Mouse (Mus musculus): ENCODE results near the gene Gm28038.
A peak's percentile ranks its signal among the peaks of the same experiment; 100 is the strongest.

The Gm28038 gene

DNA sequence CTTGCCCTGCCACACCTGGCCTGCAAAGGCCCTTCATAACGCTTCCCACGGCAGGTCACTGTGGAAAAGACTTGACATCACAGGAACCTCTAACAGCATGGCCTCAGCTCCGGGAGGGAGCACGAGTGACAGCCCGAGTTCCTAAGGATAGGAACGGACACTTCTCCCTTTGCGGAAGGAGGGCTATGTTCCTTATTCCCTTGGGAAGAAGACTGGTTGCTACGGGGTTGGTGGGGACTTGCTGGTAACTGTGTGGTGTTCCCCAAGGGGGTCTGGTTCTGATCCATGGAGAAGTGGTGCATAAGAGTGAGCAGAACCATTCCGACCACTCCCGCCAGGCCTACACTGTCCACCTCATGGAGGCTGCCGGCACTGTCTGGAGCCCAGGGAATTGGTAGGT lies at the start of gene Gm28038:
TSS of gene Gm28038 (plus strand) at position 301 of the 400 bp plus-strand sequence.
- no peak for DNase-seq (ENCODE audit: low read depth, low spot score)

DNA sequence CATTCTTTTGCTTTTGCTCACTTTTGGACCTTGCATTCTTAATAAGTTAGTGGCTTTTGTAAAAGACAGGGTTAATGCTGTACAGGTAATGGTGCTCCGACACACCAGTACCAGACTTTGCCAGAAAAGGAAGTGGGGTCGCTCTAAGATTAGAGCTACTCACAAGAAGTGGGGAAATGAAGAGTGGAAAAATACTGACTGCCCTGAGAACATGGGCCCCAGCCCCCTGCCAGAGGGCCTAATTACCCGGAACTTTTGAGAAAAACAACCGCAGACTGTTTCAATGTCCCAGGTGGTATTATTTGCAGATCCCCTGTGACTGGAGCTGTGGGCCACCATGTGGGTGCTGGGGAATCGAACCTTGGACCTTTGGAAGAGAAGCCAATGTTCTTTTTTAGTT lies 45.2 kb upstream of the Gm28038 start:
- no peak for DNase-seq (ENCODE audit: low read depth, low spot score)

DNA sequence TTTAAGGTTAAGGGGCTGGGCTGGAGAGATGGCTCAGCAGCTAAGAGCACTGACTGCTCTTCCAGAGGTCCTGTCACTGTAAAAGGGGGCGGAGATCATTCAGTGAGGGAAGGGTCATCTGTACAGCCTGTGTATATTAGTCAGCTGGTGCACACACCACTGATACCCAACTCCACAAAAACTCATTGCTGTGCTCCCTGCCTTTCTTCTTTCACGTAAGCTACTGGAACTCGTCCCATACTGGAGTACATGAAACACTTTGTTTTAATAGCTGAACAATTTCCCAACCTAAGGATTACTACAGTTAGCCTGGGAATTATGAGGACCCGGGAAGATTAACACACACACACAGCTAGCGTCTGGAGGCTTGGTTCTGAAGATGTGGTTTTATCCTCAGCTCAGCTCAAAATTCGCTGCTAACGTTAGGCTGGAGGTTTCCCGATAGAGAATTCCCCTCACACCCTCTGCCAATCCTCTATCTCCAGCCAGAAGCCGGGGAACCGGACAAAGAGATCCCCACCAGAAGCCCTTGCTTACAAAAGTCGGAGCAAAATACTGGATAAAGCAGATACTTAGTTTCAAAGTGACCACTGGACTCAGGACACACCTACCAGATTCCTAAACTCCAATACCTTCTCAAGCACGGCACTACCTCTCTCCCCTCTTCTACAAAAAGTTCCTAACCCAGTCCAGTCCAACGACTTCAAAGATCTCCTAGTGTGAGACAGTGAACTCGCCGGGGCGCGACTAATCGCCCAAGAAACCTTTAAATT lies 44.2 kb upstream of the Gm28038 start:
- no peak for DNase-seq (ENCODE audit: low read depth, low spot score)

DNA sequence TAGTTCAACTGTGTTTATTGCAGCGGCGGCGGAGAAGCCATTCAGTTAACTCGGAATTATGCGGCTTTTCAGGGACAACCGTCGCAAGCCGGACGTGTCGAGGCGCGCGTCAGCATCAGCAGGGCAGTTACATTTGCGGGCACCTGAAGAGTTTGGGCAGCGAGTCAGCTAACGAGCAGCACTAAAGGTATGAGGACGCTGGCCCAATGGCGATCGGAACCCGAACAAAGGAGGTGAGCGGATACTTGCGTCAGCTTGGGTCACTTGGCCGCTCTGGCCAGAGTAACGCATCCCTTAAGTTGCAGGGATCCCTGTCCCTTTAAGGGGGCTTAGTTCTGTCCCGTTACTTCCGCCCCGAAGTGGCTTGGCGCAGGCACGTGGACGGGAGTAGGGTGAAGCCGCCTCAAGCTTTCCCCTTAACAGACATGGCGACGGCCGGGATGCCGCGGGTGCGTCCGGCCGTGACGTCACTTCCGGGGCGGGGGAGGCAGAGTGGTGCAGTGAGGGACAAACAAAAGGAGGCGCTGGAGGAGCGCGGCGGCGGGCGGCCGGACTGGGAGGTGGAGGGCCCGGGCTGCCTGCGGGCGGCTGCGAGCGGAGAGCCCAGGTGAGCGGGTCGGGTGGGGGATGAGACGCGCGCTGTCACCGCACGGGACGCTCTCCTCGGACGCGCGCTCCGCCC lies 43.5 kb upstream of the Gm28038 start, which contains the start of gene Lrrc8a:
TSS of gene Lrrc8a (plus strand) at position 517 of the 682 bp plus-strand sequence.
- peak; percentile 97 for DNase-seq (ENCODE audit: low read depth, low spot score)

DNA sequence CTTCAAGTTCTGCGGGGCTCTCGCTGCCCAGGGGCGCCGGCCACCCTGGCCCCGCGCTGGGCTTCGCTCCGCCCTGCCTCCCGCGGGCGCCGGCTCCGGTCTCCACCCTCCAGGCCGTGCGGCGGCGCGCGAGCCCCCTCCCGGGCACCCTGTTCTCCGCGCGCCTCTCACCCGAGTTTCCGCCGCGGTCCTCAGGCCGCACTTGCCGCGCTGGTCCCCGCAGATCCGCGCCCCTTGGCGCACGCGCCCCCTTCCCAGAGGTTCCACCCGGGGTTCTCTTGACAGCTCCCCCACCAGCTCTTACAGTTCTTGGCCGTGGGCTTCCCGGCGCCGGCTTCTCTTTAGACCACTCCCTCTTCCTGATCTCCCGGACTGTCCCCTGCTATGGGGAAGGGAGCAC lies 43.0 kb upstream of the Gm28038 start:
- no peak for DNase-seq (ENCODE audit: low read depth, low spot score)

DNA sequence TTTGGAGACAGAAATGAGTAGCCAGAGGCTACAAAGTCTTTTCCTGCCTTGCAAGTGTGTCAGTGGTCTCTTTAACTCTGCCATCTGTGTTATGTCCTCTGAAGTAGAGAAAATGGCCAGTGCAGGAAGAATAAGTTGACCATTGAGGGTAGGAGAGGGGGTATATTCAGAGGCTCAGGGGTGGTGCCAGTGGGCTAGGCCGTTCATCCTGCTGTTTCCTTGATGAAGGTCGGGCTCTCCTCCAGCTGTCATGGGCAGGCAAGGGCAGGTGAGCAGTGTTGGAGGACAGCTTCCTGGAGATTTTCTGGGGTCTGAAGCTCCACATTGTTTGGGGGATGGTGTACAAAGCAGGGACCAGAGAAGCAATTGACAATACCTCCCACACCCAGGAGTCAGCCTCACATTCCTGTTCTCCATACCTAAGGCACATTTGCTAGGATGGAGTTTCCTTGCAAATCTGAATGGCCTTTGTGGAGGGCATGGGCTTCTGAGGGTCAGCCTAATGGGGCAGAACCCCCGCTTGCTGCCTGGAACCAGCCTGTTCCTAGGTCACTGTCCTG lies 41.9 kb upstream of the Gm28038 start:
- DNase-seq (ENCODE audit: low read depth, low spot score): no peak

DNA sequence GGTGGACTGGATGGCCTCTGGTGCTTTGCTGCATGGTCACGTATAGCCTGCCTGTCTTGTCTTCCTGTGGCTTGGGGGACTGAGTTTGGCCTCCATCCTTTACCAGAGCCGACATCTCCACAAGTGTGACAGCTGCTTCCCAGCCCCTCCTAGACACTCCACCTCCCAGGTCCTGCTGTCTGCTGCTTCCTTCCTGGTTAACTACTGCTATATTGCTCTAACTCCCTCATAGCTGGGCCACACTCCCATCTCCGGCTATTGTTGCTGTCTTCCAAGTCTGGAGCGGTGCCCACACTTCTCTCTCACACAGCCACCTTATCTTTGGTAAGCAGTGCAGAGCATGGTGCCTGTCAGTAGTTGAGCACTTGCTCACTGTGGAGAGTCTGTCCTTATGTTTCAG lies 41.1 kb upstream of the Gm28038 start:
- DNase-seq (ENCODE audit: low read depth, low spot score): no peak

DNA sequence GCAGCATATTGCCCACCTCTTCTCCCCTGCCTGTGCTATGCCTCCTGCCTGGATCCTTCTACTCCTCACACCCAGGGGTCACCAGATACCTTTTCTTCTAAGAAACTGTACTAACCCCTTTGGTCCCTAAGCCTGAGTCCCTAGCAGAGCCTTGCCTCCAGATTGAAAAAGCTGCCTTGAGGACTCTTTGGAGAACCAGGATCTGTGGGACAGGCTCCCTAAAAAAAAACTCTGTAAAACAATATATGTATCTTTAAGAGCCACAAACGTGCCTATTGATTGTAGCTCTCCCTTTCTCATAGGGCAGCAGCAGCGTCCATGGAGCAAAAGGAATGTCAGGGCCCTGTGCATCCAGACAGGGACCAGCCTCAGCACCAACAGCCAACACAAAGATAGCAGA lies 40.6 kb upstream of the Gm28038 start, which contains the start of gene Gm28035:
TSS of gene Gm28035 (plus strand) at position 301 of the 400 bp plus-strand sequence.
- no peak for DNase-seq (ENCODE audit: low read depth, low spot score)

DNA sequence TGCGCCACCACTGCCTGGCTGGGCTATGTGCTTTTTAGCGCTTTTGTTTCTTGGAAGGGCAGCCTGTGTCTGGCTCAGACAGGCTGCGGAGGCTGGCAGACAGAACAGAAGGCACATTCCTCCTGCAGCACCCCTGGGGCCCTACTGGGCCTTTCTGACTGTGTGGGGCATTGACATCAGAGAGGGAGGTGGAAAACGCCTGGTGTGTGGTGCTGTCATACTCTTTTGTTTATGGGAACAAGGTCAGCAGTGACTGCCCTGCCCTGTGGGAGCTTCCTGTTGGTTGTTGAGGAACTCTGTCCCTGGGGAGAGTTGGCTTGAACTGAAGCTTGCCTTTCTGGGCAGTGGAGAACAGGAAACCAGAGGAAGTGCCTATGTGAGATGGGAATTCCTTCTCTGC lies 38.3 kb upstream of the Gm28038 start:
- DNase-seq (ENCODE audit: low read depth, low spot score): no peak

DNA sequence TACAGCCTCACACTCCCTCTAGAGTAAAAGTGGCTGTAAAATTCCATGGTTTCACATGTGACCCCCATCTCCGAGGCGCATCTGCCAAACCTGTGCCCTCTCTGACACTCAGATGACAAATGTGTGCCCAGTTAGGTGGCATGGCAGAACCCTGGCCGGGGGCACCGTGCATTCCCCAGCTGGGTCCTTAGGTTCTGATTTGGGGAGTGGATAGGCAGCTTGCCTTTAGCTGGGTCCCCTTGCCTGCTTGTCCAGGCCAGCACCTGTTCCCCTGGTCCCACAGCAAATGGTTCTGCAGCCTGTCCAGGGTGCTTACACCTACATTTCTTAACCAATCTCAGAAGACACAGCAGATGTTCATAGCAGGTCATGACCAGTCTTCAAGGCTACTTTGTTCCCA lies 37.5 kb upstream of the Gm28038 start:
- DNase-seq (ENCODE audit: low read depth, low spot score): no peak

DNA sequence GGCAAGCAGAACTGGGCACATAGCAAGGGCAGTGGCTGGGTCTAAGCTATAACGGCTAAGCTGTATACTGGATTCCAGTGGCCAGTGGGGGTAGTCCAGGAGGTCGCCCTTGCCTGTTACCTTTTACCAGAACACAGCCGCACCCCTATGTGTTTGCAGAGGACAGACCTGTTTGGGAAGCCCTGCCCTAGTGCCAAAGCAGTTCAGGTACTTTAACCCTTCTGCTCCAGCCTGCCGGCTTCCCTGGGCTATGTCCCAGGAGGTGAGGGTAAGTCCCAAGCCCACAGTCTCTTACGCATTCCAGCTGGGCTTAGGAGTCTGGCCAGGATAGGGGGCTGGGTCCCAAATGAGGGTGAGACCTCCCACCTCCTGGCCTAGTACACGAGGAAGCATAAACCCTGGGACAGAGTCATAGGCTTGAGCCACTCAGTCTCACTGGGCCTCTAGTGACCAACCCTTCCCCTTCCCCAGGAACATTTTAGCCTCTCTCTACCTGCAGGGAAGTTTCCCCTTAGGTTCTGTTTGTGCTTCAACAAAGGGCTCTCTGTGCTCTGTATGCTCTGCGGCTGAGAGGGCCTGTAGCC lies 36.2 kb upstream of the Gm28038 start:
- no peak for DNase-seq (ENCODE audit: low read depth, low spot score)

DNA sequence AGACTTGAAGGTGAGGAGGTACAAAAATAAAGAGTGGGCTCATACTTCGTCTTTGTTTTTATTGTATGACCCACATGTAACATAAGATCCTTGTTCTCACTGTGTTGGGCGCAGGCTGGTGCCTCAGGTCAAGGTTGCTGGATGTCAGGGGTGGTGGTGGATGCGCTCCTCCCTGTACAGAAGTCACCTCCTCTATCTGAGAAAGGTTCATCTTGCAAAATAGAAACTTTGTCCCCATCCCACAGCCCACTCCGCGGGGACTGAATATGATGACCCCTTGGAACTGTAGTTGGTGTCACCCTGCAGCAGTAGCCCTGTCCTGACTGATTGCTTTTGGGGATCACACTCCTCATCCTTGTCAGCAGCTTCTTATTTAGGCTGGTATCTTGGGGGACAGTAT lies 33.8 kb upstream of the Gm28038 start:
- DNase-seq (ENCODE audit: low read depth, low spot score): no peak

DNA sequence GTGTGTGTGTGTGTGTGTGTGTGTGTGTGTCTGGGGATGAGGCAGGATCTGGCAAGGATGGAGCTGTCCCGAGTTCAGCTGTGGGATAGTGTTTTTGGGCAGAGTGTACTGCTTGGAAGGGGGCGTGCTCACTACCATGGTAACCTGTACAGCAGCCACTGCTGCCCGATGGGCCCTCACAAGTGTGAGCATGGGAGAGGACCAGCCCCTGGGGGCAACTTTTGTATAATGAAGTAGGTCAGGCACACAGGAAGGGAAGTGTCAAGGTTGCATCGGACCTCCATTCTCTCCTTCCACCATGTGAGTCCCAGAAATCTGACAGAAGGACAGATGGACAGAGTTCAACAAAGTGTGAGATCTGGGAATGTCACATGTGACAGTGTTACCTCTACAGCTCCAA lies 33.2 kb upstream of the Gm28038 start:
- DNase-seq (ENCODE audit: low read depth, low spot score): no peak

DNA sequence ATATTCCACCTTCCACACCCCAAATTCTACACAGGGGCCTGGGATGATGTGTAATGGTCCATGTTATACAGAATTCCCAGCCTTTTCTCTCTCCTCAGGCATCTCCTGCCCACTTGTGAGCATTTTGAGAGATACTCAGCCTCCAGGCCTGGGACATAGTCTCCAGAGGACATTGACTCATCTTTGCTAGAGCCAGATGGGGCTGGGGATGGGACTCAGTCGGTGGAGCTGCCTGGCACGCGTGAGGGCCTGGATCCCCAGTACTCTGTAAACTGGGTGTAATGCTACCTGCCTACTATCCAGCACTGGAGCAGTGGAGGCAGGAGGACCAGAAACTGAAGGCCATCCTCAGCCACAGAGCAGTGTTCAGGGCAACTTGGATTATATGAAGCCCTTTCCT lies 31.7 kb upstream of the Gm28038 start:
- DNase-seq (ENCODE audit: low read depth, low spot score): no peak

DNA sequence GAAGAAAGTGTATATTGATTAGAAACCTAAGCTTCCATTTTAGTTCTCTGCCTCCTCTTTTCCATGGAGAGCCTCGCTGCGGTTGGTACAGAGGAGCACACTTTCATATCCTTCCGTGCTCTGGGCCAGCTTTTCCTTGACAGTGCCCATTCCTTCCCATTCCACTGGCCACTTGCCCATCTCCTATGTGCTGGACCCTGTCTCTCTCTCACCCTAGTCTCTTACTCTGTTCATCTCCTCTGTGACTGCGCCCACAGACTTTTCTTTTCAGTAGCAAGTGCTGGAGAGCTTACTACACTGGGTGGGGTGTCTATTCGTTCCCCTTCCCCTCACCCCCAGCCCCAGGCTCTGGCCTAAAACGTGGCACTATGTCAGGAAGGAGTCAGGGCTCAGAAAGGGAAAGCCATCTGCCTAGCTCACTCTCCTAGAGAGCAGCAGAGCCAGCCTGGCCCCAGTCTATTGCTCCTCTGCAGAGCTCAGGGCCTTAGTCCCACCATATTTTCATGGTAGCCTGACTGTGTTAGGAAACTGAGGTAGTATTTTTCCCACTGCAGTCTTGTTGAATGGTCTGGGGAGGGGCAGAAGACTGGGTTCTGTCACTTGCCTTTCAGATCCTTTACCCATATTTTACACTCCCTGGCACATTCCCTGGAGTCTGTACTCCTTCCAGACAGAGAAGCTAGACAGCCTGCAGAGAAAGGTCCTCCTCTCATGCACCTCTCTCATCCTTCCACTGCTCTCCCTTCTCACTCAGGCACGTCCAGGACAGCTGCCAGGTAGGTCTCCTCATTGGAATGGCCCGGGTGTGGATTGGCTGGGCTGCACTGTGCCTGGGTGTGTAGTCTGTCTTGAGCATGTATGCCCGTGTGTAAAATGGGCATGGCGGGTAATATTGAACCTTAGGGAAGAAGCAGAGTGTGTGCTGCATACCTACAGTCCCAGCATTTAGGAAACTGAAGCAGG lies 30.4 kb upstream of the Gm28038 start:
- DNase-seq (ENCODE audit: low read depth, low spot score): no peak

DNA sequence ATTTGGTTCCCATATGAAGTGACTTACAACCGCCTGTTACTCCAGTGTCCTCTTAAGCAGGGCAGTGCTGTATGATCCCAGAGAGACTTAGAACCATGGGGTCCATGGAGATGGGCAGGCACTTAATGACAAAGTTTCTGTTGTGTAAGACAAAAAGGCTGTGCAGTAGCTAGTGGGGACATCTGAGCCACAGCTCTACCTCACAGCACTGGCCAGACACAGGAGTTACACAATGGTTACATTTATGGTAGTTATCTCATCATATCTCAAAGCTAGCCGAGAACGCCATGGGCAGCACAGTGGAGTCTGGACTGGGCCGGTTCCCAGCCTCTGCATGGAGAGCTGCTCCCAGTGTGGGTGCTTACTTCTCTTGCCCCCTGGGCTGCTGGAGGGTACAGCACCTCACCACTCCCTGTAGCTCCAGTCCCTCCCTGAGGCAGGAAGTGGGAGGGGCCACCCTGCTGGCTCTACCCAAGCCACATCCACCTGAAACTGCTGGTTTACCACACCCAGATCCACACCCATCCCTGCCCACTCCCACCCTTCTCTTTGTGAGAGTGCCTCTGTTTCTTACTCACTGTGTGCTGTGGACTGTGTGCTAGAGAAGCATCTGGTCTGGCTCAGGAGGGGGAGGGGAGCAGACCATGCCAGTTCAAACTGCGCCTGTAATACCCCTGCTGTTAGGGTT lies 29.3 kb upstream of the Gm28038 start:
- DNase-seq (ENCODE audit: low read depth, low spot score): no peak

DNA sequence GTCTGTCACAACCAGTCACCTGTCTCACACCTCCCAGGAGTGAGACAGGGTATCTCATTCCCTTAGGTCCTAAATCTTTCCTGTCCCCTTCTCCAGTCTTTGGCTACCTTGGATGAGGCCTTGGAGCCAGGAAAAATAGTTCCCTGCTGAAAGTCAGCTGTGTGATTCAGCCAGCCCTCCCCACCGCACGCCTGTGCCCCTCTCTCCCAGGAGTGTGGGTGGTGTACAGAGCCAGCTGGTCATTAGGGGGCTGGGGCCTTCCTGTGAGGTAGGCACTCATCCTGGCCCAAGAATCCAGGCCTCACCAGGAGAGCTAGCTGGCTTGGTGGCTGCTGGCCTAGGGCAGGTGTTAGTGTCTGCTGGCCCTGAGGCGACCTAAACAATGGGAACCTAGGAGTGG lies 28.3 kb upstream of the Gm28038 start:
- no peak for DNase-seq (ENCODE audit: low read depth, low spot score)

DNA sequence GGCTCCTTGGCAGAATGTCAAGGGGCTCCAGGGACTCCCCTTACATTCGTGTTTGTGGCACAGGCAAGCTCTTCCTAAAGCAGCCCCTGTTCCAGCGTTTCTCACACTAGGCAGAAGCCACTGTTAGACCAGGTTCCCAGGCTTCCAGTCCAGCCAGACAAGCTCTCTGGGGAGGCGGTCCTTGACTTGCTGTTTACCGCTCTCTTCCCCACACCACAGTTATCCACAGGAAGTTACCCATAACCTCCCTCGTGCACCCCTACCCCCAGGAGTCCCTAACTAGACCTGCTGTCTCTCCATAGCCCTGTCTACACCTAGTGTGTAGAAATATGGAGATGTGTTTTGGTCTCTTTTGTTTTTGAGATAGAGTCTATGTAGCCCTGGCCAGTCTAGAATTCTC lies 27.0 kb upstream of the Gm28038 start:
- DNase-seq (ENCODE audit: low read depth, low spot score): no peak

DNA sequence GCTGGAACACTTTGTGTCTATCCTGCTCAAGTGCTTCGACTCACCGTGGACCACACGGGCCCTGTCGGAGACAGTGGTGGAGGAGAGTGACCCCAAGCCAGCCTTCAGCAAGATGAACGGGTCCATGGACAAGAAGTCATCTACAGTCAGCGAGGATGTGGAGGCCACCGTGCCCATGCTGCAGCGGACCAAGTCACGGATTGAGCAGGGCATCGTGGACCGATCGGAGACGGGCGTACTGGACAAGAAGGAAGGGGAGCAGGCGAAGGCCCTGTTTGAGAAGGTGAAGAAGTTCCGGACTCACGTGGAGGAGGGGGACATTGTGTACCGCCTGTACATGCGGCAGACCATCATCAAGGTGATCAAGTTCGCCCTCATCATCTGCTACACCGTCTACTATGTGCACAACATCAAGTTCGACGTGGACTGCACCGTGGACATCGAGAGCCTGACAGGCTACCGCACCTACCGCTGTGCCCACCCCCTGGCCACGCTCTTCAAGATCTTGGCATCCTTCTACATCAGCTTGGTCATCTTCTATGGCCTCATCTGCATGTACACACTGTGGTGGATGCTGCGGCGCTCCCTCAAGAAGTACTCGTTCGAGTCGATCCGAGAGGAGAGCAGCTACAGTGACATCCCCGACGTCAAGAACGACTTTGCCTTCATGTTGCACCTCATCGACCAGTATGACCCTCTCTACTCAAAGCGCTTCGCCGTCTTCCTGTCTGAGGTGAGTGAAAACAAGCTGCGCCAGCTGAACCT lies 25.0 kb upstream of the Gm28038 start:
- DNase-seq (ENCODE audit: low read depth, low spot score): no peak

Measured in telencephalon, adult 2 months (tissue).